Mouse (Mus musculus) myocyte (in vitro differentiated cells): ENCODE measurements around the gene Hoxa2.

Experiments
- CEBPB ChIP-seq: IDR thresholded peaks from 2 replicates; pipeline ENCODE4 v1.6.1; 2011; ENCODE audit warnings: mild to moderate bottlenecking, moderate library complexity; ENCODE audit not compliant: poor library complexity, insufficient read depth, severe bottlenecking
- E2F4 ChIP-seq: IDR thresholded peaks from one replicate; pipeline ENCODE4 v1.6.1; 2011; ENCODE audit warnings: mild to moderate bottlenecking, control low read depth, moderate library complexity; ENCODE audit not compliant: insufficient read depth
- MAX ChIP-seq: IDR thresholded peaks from one replicate; pipeline ENCODE4 v1.6.1; 2011; ENCODE audit warnings: low read depth, mild to moderate bottlenecking, control low read depth
- MYOD1 ChIP-seq, 3 experiments: IDR thresholded peaks; one replicate each; pipeline ENCODE4 v1.6.1; 2011; ENCODE audit warnings: control low read depth in 2 of 3, low read depth in 2 of 3, mild to moderate bottlenecking in 2 of 3, moderate library complexity in 1 of 3; ENCODE audit not compliant: insufficient read length in 2 of 3, control insufficient read depth in 1 of 3
- MYOG ChIP-seq, 3 experiments: IDR thresholded peaks; one replicate each; pipeline ENCODE4 v1.6.1; 2011; ENCODE audit warnings: control low read depth in 2 of 3, low read depth in 2 of 3, mild to moderate bottlenecking in 2 of 3; ENCODE audit not compliant: insufficient read length in 2 of 3, control insufficient read depth in 1 of 3, insufficient read depth in 1 of 3
- POLR2A ChIP-seq: IDR thresholded peaks from one replicate; pipeline ENCODE4 v1.6.1; 2011; ENCODE audit warnings: low read depth, mild to moderate bottlenecking, control low read depth, moderate library complexity; ENCODE audit not compliant: insufficient read length
- POLR2AphosphoS2 ChIP-seq: IDR thresholded peaks from one replicate; pipeline ENCODE4 v1.6.1; 2011; ENCODE audit warnings: low read depth, control low read depth; ENCODE audit not compliant: insufficient read length
- REST ChIP-seq: IDR thresholded peaks from one replicate; pipeline ENCODE4 v1.6.1; 2011; ENCODE audit warnings: mild to moderate bottlenecking, control low read depth, moderate library complexity; ENCODE audit not compliant: insufficient read depth, insufficient read length
- SRF ChIP-seq: IDR thresholded peaks from one replicate; pipeline ENCODE4 v1.6.1; 2011; ENCODE audit warnings: low read depth; ENCODE audit not compliant: control insufficient read depth, insufficient read length
- TCF12 ChIP-seq: IDR thresholded peaks from one replicate; pipeline ENCODE4 v1.6.1; 2011; ENCODE audit warnings: mild to moderate bottlenecking, control low read depth; ENCODE audit not compliant: poor library complexity, insufficient read depth, severe bottlenecking
- USF1 ChIP-seq: IDR thresholded peaks from one replicate; pipeline ENCODE4 v1.6.1; 2011; ENCODE audit warnings: low read depth, mild to moderate bottlenecking, control low read depth, moderate library complexity

- TF ChIP-seq USF1 (no peak), MAX (no peak), POLR2A (no peak), E2F4 (no peak), CEBPB (no peak), MYOG (IDR thresholded peaks at IDR 0.05; ENCODE audit: control insufficient read depth in 1 of 3, insufficient read depth in 1 of 3, insufficient read length in 2 of 3, low read depth in 2 of 3) (no peak), TCF12 (no peak), POLR2AphosphoS2 (no peak), SRF (no peak), REST (no peak), MYOD1 (IDR thresholded peaks at IDR 0.05; ENCODE audit: control insufficient read depth in 1 of 3, insufficient read length in 2 of 3, low read depth in 2 of 3) (no peak)
Measured at GRCm38 (mm10) chr6:52189909-52190308, 25.3 kb upstream of the Hoxa2 start.
